Mouse (Mus musculus) cerebral cortex, adult 2 months (tissue): Measurements from ENCODE around the gene Gnaz.

ENCODE experiments used
- WGBS: fragments of 180-500 bp; shearing (Covaris S2); methylation state at CpG from one replicate; pipeline ENCODE4 v1.1.7; 2018; 5-methylcytosine and 5-hydroxymethylcytosine counted together

Gnaz gene

GRCm38 (mm10) chr10:75028743-75029142 is 61.8 kb downstream of the Gnaz start:
- WGBS: 92% methylated on average over 8 of the region's 8 CpGs

- 98% methylated on average over 3 of the region's 3 CpGs for WGBS
These were observed 62.7 kb downstream of the Gnaz start for GRCm38 (mm10) chr10:75029677-75030076.

- WGBS: 90% methylated on average over 3 of the region's 3 CpGs
These were observed 63.3 kb downstream of the Gnaz start for GRCm38 (mm10) chr10:75030234-75030633.

- WGBS: 79% methylated on average over 5 of the region's 5 CpGs
These were observed 64.6 kb downstream of the Gnaz start for GRCm38 (mm10) chr10:75031345-75032114.

GRCm38 (mm10) chr10:75032395-75032794 is 65.4 kb downstream of the Gnaz start, which contains the start of gene Rsph14:
Gene Rsph14 (minus strand): TSS chr10:75032586.
- 16% methylated on average over 10 of the region's 10 CpGs for whole genome bisulfite sequencing

GRCm38 (mm10) chr10:75036883-75037379 is 70.0 kb downstream of the Gnaz start, which contains the start of gene Rab36:
Gene Rab36 (plus strand): TSS chr10:75037058.
- under 1% methylated on average over 36 of the region's 36 CpGs for WGBS

- 12% methylated on average over 1 of the region's 1 CpGs for WGBS
These were observed 75.1 kb downstream of the Gnaz start for GRCm38 (mm10) chr10:75042060-75042459.

- 61% methylated on average over 7 of the region's 7 CpGs for WGBS
These were observed 77.5 kb downstream of the Gnaz start for GRCm38 (mm10) chr10:75044459-75044858.

- WGBS: 95% methylated on average over 15 of the region's 15 CpGs
These were observed 78.9 kb downstream of the Gnaz start for GRCm38 (mm10) chr10:75045831-75046230.

GRCm38 (mm10) chr10:75048711-75049110 is 81.7 kb downstream of the Gnaz start:
- WGBS: 87% methylated on average over 7 of the region's 7 CpGs

GRCm38 (mm10) chr10:75051364-75052074 is 84.5 kb downstream of the Gnaz start:
- WGBS: 86% methylated on average over 21 of the region's 21 CpGs

- WGBS: 75% methylated on average over 8 of the region's 8 CpGs
These were observed 85.9 kb downstream of the Gnaz start for GRCm38 (mm10) chr10:75052902-75053301.

GRCm38 (mm10) chr10:75053655-75054054 is 86.7 kb downstream of the Gnaz start:
- 83% methylated on average over 4 of the region's 4 CpGs for WGBS

- WGBS: 28% methylated on average over 6 of the region's 6 CpGs
These were observed 87.1 kb downstream of the Gnaz start for GRCm38 (mm10) chr10:75054125-75054524.

- 81% methylated on average over 5 of the region's 5 CpGs for WGBS
These were observed 88.7 kb downstream of the Gnaz start for GRCm38 (mm10) chr10:75055672-75056071.

GRCm38 (mm10) chr10:75056255-75056654 is 89.3 kb downstream of the Gnaz start:
- 24% methylated on average over 4 of the region's 4 CpGs for WGBS

GRCm38 (mm10) chr10:75058336-75058735 is 91.4 kb downstream of the Gnaz start:
- 87% methylated on average over 8 of the region's 8 CpGs for WGBS

- 44% methylated on average over 9 of the region's 9 CpGs for WGBS
These were observed 91.9 kb downstream of the Gnaz start for GRCm38 (mm10) chr10:75058761-75059395.

- WGBS: 1% methylated on average over 11 of the region's 11 CpGs
These were observed 92.4 kb downstream of the Gnaz start for GRCm38 (mm10) chr10:75059396-75059795.

- WGBS: 2% methylated on average over 59 of the region's 73 CpGs
These were observed 93.4 kb downstream of the Gnaz start, which contains the start of gene Bcr for GRCm38 (mm10) chr10:75060217-75060842. Gene Bcr (plus strand): TSS chr10:75060592.

- under 1% methylated on average over 43 of the region's 48 CpGs for WGBS
These were observed 93.9 kb downstream of the Gnaz start for GRCm38 (mm10) chr10:75060843-75061235.
